Mouse (Mus musculus): Measurements from ENCODE around the gene Vstm4. TPM values are rescaled to one million over a fixed set of nuclear protein-coding genes. Genes with fewer than 3 reads are reported as not detected.

Vstm4 gene
- polyA plus RNA-seq, 2 experiments = 14.8 to 25.0 TPM

DNA sequence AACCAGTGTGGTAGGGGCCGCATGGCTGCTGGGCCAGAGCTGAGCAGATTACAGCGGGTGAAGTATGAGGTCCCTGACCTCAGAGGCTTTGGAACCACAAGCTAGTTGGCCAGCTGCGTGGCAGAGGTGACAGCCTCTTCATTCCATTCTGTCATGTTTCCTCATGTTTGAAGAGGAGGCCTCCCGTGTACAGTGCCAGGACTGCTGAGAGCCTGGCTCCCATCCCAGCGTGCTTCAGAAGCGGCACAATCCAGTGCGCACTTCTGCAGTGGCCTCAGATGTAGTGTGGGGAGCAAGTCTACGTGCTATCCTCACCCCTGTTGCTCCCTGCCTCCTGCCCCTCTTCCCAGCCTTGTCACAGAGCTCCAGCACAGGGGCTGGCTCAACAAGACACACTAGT is 99.9 kb downstream of the Vstm4 start:
- 68% methylated on average over 8 of the region's 8 CpGs for WGBS
- H3K4me1 ChIP-seq (ENCODE audit: control insufficient read depth, insufficient read depth, low read length) = no peaks in the 10 kb centered on the region
- H3K9ac ChIP-seq (ENCODE audit: low read depth, low read length, severe bottlenecking) = no peak overlapping the region
- no peaks in the 10 kb centered on the region for H3K36me3 ChIP-seq (ENCODE audit: control insufficient read depth, insufficient read depth, low read length)
- ATAC-seq (ENCODE audit: low FRiP score, low read depth) = no peak
- H3K4me3 ChIP-seq (replicated peaks; ENCODE audit: low read length) = no peak overlapping the region
- no peaks in the 10 kb centered on the region for H3K27me3 ChIP-seq (ENCODE audit: control insufficient read depth, insufficient read depth, low read length)
- no peak overlapping the region for H3K27ac ChIP-seq (replicated peaks; ENCODE audit: low read depth, low read length)
- DNase-seq (ENCODE audit: low spot score) = peak; percentile 29
- no peak overlapping the region for H3K4me2 ChIP-seq (replicated peaks; ENCODE audit: low read depth, low read length, severe bottlenecking)
- no peaks in the 10 kb centered on the region for H3K9me3 ChIP-seq (ENCODE audit: control insufficient read depth, low read length)
- no peak for TF ChIP-seq POLR2A (IDR thresholded peaks at IDR 0.05; ENCODE audit: borderline replicate concordance, extremely low read depth, insufficient read depth, insufficient read length)

DNA sequence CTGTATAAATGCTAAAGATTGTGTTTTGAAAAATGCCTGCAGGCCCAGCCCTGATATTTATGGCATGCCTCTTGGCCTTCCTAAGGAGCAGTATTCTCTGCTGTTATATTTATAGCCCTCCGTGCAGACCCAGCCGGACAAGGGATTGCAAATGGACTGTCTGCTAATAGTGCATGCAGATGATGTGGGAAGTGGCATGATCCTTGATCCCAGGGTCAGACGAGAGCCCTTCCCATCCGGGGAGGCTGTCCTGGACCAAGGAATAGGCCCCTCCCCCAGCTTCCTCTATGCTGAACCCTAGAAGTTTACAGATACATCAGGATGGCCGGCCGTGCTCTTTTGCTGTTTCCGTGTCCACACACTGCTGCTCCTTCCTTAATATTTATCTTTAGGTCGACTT is 102.1 kb downstream of the Vstm4 start:
- no peaks in the 10 kb centered on the region for H3K27me3 ChIP-seq (ENCODE audit: control insufficient read depth, insufficient read depth, low read length)
- TF ChIP-seq POLR2A (IDR thresholded peaks at IDR 0.05; ENCODE audit: borderline replicate concordance, extremely low read depth, insufficient read depth, insufficient read length) = no peak
- no peaks in the 10 kb centered on the region for H3K9me3 ChIP-seq (ENCODE audit: control insufficient read depth, low read length)
- no peak overlapping the region for H3K9ac ChIP-seq (ENCODE audit: low read depth, low read length, severe bottlenecking)
- H3K27ac ChIP-seq (replicated peaks; ENCODE audit: low read depth, low read length) = no peak overlapping the region
- ATAC-seq (ENCODE audit: low FRiP score, low read depth) (no peak), DNase-seq (ENCODE audit: low spot score) (no peak)
- no peak overlapping the region for H3K4me2 ChIP-seq (replicated peaks; ENCODE audit: low read depth, low read length, severe bottlenecking)
- no peaks in the 10 kb centered on the region for H3K4me1 ChIP-seq (ENCODE audit: control insufficient read depth, insufficient read depth, low read length)
- no peaks in the 10 kb centered on the region for H3K36me3 ChIP-seq (ENCODE audit: control insufficient read depth, insufficient read depth, low read length)
- H3K4me3 ChIP-seq (replicated peaks; ENCODE audit: low read length) = no peak overlapping the region
- 53% methylated on average over 8 of the region's 8 CpGs for WGBS

DNA sequence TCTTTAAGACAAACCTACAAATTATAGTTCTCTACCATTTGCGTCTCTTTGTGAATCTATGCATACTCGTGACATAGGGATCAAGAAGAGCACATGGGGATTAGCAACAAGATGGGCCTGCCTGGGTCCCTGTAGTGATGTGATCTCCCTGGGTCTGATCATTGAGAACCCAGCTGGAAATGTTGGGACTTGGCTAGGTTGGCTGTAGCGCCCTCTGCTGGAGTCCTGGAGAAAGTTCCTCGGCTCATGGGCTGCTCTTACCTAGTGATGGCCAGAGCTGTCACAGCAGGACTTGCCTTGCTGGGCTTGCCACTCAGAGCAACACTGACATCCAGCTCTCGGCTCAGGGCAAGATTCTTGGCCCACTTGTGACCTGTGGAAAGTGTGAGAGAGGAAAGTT is 103.9 kb downstream of the Vstm4 start:
- no peak for ATAC-seq (ENCODE audit: low FRiP score, low read depth)
- Histone ChIP-seq H3K9me3 (ENCODE audit: control insufficient read depth, low read length) (no peaks in the 10 kb centered on the region), H3K4me3 (replicated peaks; ENCODE audit: low read length) (no peak overlapping the region), H3K27me3 (ENCODE audit: control insufficient read depth, insufficient read depth, low read length) (no peaks in the 10 kb centered on the region), H3K9ac (ENCODE audit: low read depth, low read length, severe bottlenecking) (no peak overlapping the region), H3K27ac (replicated peaks; ENCODE audit: low read depth, low read length) (no peak overlapping the region), H3K36me3 (ENCODE audit: control insufficient read depth, insufficient read depth, low read length) (no peaks in the 10 kb centered on the region), H3K4me2 (replicated peaks; ENCODE audit: low read depth, low read length, severe bottlenecking) (no peak overlapping the region), H3K4me1 (ENCODE audit: control insufficient read depth, insufficient read depth, low read length) (no peaks in the 10 kb centered on the region)
- 39% methylated on average over 5 of the region's 5 CpGs for WGBS
- DNase-seq (ENCODE audit: low spot score) = peak; percentile 77
- no peak for TF ChIP-seq POLR2A (IDR thresholded peaks at IDR 0.05; ENCODE audit: borderline replicate concordance, extremely low read depth, insufficient read depth, insufficient read length)

DNA sequence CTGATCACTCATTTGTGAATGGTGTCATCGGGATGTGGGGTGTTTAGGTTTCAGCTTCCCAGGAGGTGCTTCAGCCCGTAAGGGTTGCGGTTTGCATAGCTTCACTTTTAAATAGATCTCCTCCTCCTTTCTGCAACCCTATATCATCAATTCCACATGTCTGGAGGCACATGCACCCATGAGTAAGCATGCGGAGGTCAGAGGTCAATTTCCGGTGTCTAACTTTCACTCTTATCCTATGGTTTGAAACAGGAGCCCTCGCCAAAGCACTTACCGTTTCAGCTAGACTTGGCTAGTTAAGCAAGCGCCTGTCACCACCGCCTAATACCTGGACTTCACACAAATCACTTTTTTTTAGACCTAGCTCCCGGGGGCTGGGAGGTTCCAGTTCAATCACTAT is 108.2 kb downstream of the Vstm4 start:
- DNase-seq (ENCODE audit: low spot score) (no peak), ATAC-seq (ENCODE audit: low FRiP score, low read depth) (no peak)
- H3K4me1 ChIP-seq (ENCODE audit: control insufficient read depth, insufficient read depth, low read length) = no peaks in the 10 kb centered on the region
- H3K9me3 ChIP-seq (ENCODE audit: control insufficient read depth, low read length) = no peaks in the 10 kb centered on the region
- no peaks in the 10 kb centered on the region for H3K36me3 ChIP-seq (ENCODE audit: control insufficient read depth, insufficient read depth, low read length)
- H3K9ac ChIP-seq (ENCODE audit: low read depth, low read length, severe bottlenecking) = no peak overlapping the region
- no peak overlapping the region for H3K4me3 ChIP-seq (replicated peaks; ENCODE audit: low read length)
- no peaks in the 10 kb centered on the region for H3K27me3 ChIP-seq (ENCODE audit: control insufficient read depth, insufficient read depth, low read length)
- WGBS = 60% methylated on average over 10 of the region's 10 CpGs
- no peak overlapping the region for H3K27ac ChIP-seq (replicated peaks; ENCODE audit: low read depth, low read length)
- TF ChIP-seq POLR2A (IDR thresholded peaks at IDR 0.05; ENCODE audit: borderline replicate concordance, extremely low read depth, insufficient read depth, insufficient read length) = no peak
- H3K4me2 ChIP-seq (replicated peaks; ENCODE audit: low read depth, low read length, severe bottlenecking) = no peak overlapping the region

DNA sequence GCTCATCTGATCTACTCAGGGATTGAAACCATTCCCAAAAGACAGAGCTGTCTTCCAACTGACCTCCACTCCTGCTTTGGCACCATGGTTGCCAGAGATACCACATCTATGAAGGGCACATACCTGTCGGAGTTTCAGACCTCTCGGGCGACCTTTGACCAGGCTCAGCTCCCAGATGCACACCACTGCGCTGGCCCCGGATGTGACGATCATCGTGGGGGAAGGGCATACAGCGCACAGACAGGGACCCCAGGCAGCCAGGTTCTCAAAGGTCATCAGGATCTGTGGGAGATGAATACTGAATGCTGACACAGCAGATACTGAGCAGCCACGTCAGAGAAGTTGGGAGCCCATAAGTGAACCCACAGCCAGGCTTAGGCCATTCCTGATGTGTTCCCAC is 114.1 kb downstream of the Vstm4 start:
- 76% methylated on average over 9 of the region's 9 CpGs for WGBS
- H3K27me3 ChIP-seq (ENCODE audit: control insufficient read depth, insufficient read depth, low read length) = no peaks in the 10 kb centered on the region
- no peak overlapping the region for H3K4me3 ChIP-seq (replicated peaks; ENCODE audit: low read length)
- DNase-seq (ENCODE audit: low spot score) = no peak
- H3K36me3 ChIP-seq (ENCODE audit: control insufficient read depth, insufficient read depth, low read length) = no peaks in the 10 kb centered on the region
- no peak overlapping the region for H3K4me2 ChIP-seq (replicated peaks; ENCODE audit: low read depth, low read length, severe bottlenecking)
- no peak for ATAC-seq (ENCODE audit: low FRiP score, low read depth)
- no peak for TF ChIP-seq POLR2A (IDR thresholded peaks at IDR 0.05; ENCODE audit: borderline replicate concordance, extremely low read depth, insufficient read depth, insufficient read length)
- H3K9ac ChIP-seq (ENCODE audit: low read depth, low read length, severe bottlenecking) = no peak overlapping the region
- H3K27ac ChIP-seq (replicated peaks; ENCODE audit: low read depth, low read length) = no peak overlapping the region
- no peaks in the 10 kb centered on the region for H3K4me1 ChIP-seq (ENCODE audit: control insufficient read depth, insufficient read depth, low read length)
- no peaks in the 10 kb centered on the region for H3K9me3 ChIP-seq (ENCODE audit: control insufficient read depth, low read length)

DNA sequence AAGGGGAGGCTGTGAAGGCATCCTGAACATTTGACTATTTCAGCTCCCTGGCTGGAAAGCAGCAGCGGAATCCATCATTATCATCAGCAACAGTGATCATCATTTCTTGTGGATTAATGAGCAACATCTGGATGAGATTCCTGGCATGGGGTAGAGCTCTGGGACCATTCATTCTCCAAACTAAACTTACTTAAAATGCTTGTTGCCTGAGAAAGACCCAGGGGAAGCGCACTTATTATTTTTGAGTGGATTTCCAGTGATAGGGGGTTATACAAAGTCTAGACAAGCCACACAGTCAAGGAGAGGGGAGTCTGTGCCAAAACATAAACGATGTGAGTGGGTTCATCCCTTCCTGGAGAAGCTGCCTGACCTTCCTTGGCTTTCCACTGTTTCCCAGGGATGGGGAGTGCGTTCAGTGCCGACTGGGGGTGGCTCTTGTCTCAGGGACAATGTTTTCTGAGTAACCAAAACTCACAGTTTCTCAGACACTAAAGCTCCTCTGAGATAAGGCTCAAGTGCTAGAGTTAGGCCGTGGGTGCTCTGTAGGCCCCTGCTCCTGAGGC is 127.7 kb downstream of the Vstm4 start:
- no peaks in the 10 kb centered on the region for H3K27me3 ChIP-seq (ENCODE audit: control insufficient read depth, insufficient read depth, low read length)
- no peak overlapping the region for H3K4me3 ChIP-seq (replicated peaks; ENCODE audit: low read length)
- no peak overlapping the region for H3K9ac ChIP-seq (ENCODE audit: low read depth, low read length, severe bottlenecking)
- H3K4me2 ChIP-seq (replicated peaks; ENCODE audit: low read depth, low read length, severe bottlenecking) = no peak overlapping the region
- H3K9me3 ChIP-seq (ENCODE audit: control insufficient read depth, low read length) = no peaks in the 10 kb centered on the region
- 61% methylated on average over 6 of the region's 6 CpGs for WGBS
- no peaks in the 10 kb centered on the region for H3K36me3 ChIP-seq (ENCODE audit: control insufficient read depth, insufficient read depth, low read length)
- peak; percentile 53 for ATAC-seq (ENCODE audit: low FRiP score, low read depth)
- H3K27ac ChIP-seq (replicated peaks; ENCODE audit: low read depth, low read length) = no peak overlapping the region
- DNase-seq (ENCODE audit: low spot score) = peak; percentile 74
- 0 out of 2 replicates have a peak, but pooled peaks cover 5% of the 10 kb centered on the region for H3K4me1 ChIP-seq (ENCODE audit: control insufficient read depth, insufficient read depth, low read length)
- TF ChIP-seq POLR2A (IDR thresholded peaks at IDR 0.05; ENCODE audit: borderline replicate concordance, extremely low read depth, insufficient read depth, insufficient read length) = no peak
